ENCODE assay signal across 1 mouse cellular context in the genomic region with DNA sequence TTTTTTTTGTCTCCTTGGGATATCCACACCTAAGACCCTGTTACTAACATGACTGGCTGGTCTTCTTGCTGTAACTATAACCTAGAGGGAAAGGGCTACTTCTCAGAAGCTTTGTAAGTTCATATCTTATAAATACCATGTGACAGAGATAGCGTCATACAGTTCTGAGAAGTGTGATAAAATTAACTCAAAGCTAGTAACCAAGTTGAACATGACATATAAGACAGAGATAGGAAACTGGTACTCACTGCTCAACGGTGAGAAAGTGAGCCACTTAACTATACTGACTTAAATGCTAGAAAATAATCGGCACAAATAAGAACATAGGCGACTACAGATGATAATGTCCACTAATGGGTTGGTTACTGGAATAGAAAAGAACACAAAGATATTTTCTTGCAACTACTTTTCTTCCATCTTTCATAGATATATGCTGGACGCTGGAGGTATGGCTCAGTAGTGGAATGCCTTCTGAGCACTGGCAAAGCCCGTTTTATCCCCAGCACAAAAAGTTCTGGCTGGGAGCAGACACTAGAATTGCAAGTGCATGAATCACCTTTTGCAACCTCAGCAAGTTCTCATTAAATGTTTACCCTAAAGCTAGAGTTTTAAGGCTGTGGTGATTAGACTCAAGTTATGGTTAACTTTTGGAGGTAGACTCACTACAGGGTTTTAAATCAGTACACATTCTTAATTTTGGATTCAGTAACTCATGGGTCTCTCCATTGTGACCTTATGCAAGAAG.
A peak's percentile ranks its signal among the peaks of the same experiment; 100 is the strongest.
TF ChIP-seq lines count a peak whose summit lies in the region.

No protein-coding gene starts in this region.

TF ChIP-seq in MEL, 35 proteins besides CTCF, POLR2A, EP300 and RAD21 (continued from another document):
- TF ChIP-seq GATA1 (IDR thresholded peaks at IDR 0.05; ENCODE audit: low read depth, low read length) (peak; percentile 62; the same call in 1 of the 2 replicates), ZC3H11A (IDR thresholded peaks at IDR 0.05; ENCODE audit: low read depth, low read length) (no peak), POLR2AphosphoS5 (IDR thresholded peaks at IDR 0.05; ENCODE audit: borderline replicate concordance, low read depth, low read length) (no peak), MXI1 (IDR thresholded peaks at IDR 0.05; ENCODE audit: low read depth, low read length) (peak; percentile 59), MYC (IDR thresholded peaks at IDR 0.05; ENCODE audit: low read depth, low read length) (peak; percentile 27; the same call in 1 of the 2 replicates), JUND (IDR thresholded peaks at IDR 0.05; ENCODE audit: low read depth, low read length) (no peak), USF2 (IDR thresholded peaks at IDR 0.05; ENCODE audit: borderline replicate concordance in 1 of 2, insufficient read depth in 1 of 2, low read depth in 1 of 2, low read length in 2 of 2) (no peak), TCF12 (IDR thresholded peaks at IDR 0.05; ENCODE audit: low read depth, low read length) (0 out of 2 replicates have a peak, but pooled peaks have one; percentile 44), MYB (IDR thresholded peaks at IDR 0.05; ENCODE audit: low read depth, low read length) (no peak), USF1 (IDR thresholded peaks at IDR 0.05; ENCODE audit: low read depth, low read length) (peak; percentile 78), MAFK (IDR thresholded peaks at IDR 0.05; ENCODE audit: borderline replicate concordance, low read depth, low read length) (peak; percentile 71; the same call in 1 of the 2 replicates), TBP (IDR thresholded peaks at IDR 0.05; ENCODE audit: low read depth, low read length) (no peak), RCOR1 (IDR thresholded peaks at IDR 0.05; ENCODE audit: low read depth, low read length) (no peak), POLR2AphosphoS2 (IDR thresholded peaks at IDR 0.05; ENCODE audit: low read length) (no peak), NELFE (IDR thresholded peaks at IDR 0.05; ENCODE audit: low read depth, low read length) (no peak), ZMIZ1 (IDR thresholded peaks at IDR 0.05; ENCODE audit: low read depth, low read length) (0 out of 2 replicates have a peak, but pooled peaks have one; percentile 4), UBTF (IDR thresholded peaks at IDR 0.05; ENCODE audit: borderline replicate concordance, insufficient read depth, low read depth, low read length) (no peak), TAL1 (IDR thresholded peaks at IDR 0.05; ENCODE audit: low read length) (no peak), MEF2A (IDR thresholded peaks at IDR 0.05; ENCODE audit: extremely low read depth, insufficient replicate concordance, low read depth, low read length, poor library complexity, severe bottlenecking) (0 out of 2 replicates have a peak, but pooled peaks have one; percentile 53), KAT2A (conservative IDR thresholded peaks at IDR 0.05; ENCODE audit: low read depth, low read length) (no peak), MAZ (IDR thresholded peaks at IDR 0.05; ENCODE audit: low read depth, low read length) (no peak), ZNF384 (IDR thresholded peaks at IDR 0.05; ENCODE audit: low read depth, low read length) (0 out of 2 replicates have a peak, but pooled peaks have one; percentile 16), CHD2 (IDR thresholded peaks at IDR 0.05; ENCODE audit: low read length) (no peak), CHD1 (IDR thresholded peaks at IDR 0.05; ENCODE audit: low read depth, low read length) (no peak), SIN3A (IDR thresholded peaks at IDR 0.05; ENCODE audit: low read length) (peak; percentile 72)
